Mouse (Mus musculus) embryonic fibroblast, embryonic 13.5 days (primary cell): ENCODE results near the gene Emg1.

ENCODE experiments used
- CTCF ChIP-seq: IDR thresholded peaks from 2 replicates; pipeline ENCODE4 v1.5.1; 2011; ENCODE audit warnings: mild to moderate bottlenecking, control low read depth, low read length, moderate library complexity, borderline replicate concordance; ENCODE audit not compliant: insufficient read depth
- POLR2A ChIP-seq: IDR thresholded peaks from 2 replicates; pipeline ENCODE4 v1.6.1; 2011; ENCODE audit warnings: low read depth, mild to moderate bottlenecking, control low read depth, low read length, moderate library complexity

DNA sequence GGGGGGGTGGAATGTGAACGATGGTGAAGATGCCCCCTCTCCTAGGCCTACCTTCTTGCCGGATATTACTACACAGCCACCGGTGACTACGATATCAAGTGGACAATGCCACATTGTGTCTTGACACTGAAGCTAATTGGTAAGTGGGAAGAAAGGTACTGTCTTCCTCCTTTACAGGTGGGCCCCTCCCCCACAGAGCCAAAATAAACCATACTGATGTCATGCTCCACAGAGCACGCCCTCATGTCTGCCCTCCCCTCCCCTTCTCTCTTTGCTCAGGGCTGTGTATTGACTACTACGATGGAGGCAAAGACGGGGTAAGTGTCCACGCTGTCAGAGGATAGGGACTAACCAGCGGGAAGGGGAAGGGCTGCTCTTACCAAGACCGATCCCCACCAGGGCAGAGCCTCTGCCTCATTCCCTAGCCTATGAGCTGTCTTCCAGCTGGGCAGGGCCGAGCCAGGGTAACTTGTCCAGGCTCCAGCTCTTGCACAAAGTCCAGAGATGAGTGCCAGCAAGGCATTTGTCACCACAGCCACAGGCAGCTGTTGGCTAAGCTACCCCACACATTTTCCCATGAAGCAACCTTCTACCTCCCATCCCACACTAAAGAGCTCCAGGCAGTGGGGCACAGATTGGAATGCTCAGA is 11.9 kb downstream of the Emg1 start:
- no peak for TF ChIP-seq CTCF
- no peak for TF ChIP-seq POLR2A
